Mouse (Mus musculus) liver, embryonic 12.5 days (tissue): Measurements from ENCODE around the gene Dnase2a. TPM values are rescaled to one million over a fixed set of nuclear protein-coding genes. Genes with fewer than 3 reads are reported as not detected.

ENCODE experiments used
- ATAC-seq: fragments of 200-750 bp; cut with Nextera tagmentation; 2 replicates; pipeline ENCODE4 v1.8.0; 2017; ENCODE audit warnings: moderate number of reproducible peaks, mild to moderate bottlenecking, moderate library complexity
- H3K27ac ChIP-seq: fragments of 300-500 bp; sonication (generic); 2 replicates; pipeline ENCODE4 v1.5.1; 2016; ENCODE audit warnings: mild to moderate bottlenecking
- H3K27me3 ChIP-seq: fragments of 300-500 bp; sonication (generic); replicated peaks from 2 replicates; pipeline ENCODE4 v1.6.1; 2016; ENCODE audit warnings: mild to moderate bottlenecking, moderate library complexity
- H3K36me3 ChIP-seq: fragments of 300-500 bp; sonication (generic); 2 replicates; pipeline ENCODE4 v1.6.1; 2016; ENCODE audit warnings: mild to moderate bottlenecking, moderate library complexity
- H3K4me1 ChIP-seq: fragments of 300-500 bp; sonication (generic); 2 replicates; pipeline ENCODE4 v1.6.1; 2016
- H3K4me2 ChIP-seq: fragments of 300-500 bp; sonication (generic); 2 replicates; pipeline ENCODE4 v1.6.1; 2016; ENCODE audit warnings: mild to moderate bottlenecking, moderate library complexity
- H3K4me3 ChIP-seq: fragments of 300-500 bp; sonication (generic); 2 replicates; pipeline ENCODE4 v1.5.1; 2016; ENCODE audit warnings: mild to moderate bottlenecking, moderate library complexity
- H3K9ac ChIP-seq: fragments of 300-500 bp; sonication (generic); 2 replicates; pipeline ENCODE4 v1.6.1; 2016; ENCODE audit warnings: mild to moderate bottlenecking, moderate library complexity
- H3K9me3 ChIP-seq: fragments of 300-500 bp; sonication (generic); replicated peaks from 2 replicates; pipeline ENCODE4 v1.6.1; 2016; ENCODE audit warnings: mild to moderate bottlenecking, moderate library complexity
- WGBS: fragments of 180-500 bp; shearing (Covaris S2); methylation state at CpG from one replicate; pipeline ENCODE4 v1.1.7; 2016; ENCODE audit not compliant: insufficient replicate concordance; 5-methylcytosine and 5-hydroxymethylcytosine counted together
- polyA plus RNA-seq: library from polyadenylated mRNA; unstranded; fragments of >200 nt; fragmentation: Nextera tagmentation; extraction: Ambion mirVana; gene quantifications from 2 replicates; pipeline ENCODE4 v1.2.1, GENCODE M21; 2016

Dnase2a gene
- polyA plus RNA-seq, 1 experiment from 2014 or later = 10.8 TPM

GRCm38 (mm10) chr8:84909162-84909767 lies 905 bp downstream of the Dnase2a start:
- no peak for ATAC-seq
- WGBS = 43% methylated on average over 20 of the region's 20 CpGs
- peak overlapping the region; percentile 90 for H3K27ac ChIP-seq

DNA sequence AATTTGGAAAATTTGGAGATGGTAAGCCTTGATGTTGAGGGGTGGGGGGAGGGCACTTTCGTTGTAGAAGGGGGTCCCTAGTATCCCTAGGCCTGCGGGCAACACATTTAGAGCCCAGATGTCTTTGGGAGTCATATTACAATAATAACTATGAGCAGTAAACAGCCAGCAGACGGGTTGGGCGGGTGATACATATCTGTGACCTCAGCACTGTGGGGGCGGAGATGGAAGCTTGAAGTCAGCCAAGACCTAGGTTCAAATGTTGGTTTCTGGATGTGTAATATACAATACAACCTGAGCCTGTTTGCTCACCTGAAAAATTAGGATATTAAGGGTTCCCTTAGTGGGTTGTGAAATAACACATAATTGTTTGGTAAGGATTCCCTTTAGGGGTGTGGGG lies 1.6 kb downstream of the Dnase2a start:
- peaks cover 66% of the 10 kb centered on the region for H3K4me1 ChIP-seq
- H3K9me3 ChIP-seq = no peaks in the 10 kb centered on the region
- peak overlapping the region; percentile 93 for H3K4me2 ChIP-seq
- H3K4me3 ChIP-seq = peak overlapping the region; percentile 71
- peaks cover 40% of the 10 kb centered on the region for H3K27me3 ChIP-seq
- H3K27ac ChIP-seq = peak overlapping the region; percentile 90
- H3K9ac ChIP-seq = peak overlapping the region; percentile 86
- peaks cover 47% of the 10 kb centered on the region for H3K36me3 ChIP-seq
- no peak for ATAC-seq
- 66% methylated on average over 5 of the region's 5 CpGs for WGBS

More at GRCm38 (mm10) chr8:84909162-84909767, 905 bp downstream of the Dnase2a start:
- Histone ChIP-seq H3K27me3 (peaks cover 40% of the 10 kb centered on the region), H3K9me3 (no peaks in the 10 kb centered on the region), H3K4me2 (peak overlapping the region; percentile 93), H3K9ac (peak overlapping the region; percentile 86), H3K36me3 (peaks cover 54% of the 10 kb centered on the region), H3K4me3 (peak overlapping the region; percentile 71), H3K4me1 (peaks cover 73% of the 10 kb centered on the region)

GRCm38 (mm10) chr8:84910551-84910950 lies 2.2 kb downstream of the Dnase2a start:
- H3K4me1 ChIP-seq = peaks cover 60% of the 10 kb centered on the region
- H3K4me2 ChIP-seq = peak overlapping the region; percentile 93
- no peaks in the 10 kb centered on the region for H3K9me3 ChIP-seq
- peak overlapping the region; percentile 86; the same call in 1 of the 2 replicates for H3K9ac ChIP-seq
- 0 out of 2 replicates have a peak overlapping the region, but pooled peaks have one; percentile 11 for H3K27ac ChIP-seq
- H3K4me3 ChIP-seq = 0 out of 2 replicates have a peak overlapping the region, but pooled peaks have one; percentile 71
- WGBS = 79% methylated on average over 6 of the region's 6 CpGs
- H3K36me3 ChIP-seq = peaks cover 41% of the 10 kb centered on the region
- peaks cover 46% of the 10 kb centered on the region for H3K27me3 ChIP-seq
- ATAC-seq = no peak

- no peak for ATAC-seq
- peaks cover 53% of the 10 kb centered on the region for H3K4me1 ChIP-seq
- peak overlapping the region; percentile 61; the same call in 1 of the 2 replicates for H3K4me3 ChIP-seq
- 85% methylated on average over 9 of the region's 9 CpGs for WGBS
- H3K27ac ChIP-seq = no peak overlapping the region
- H3K9me3 ChIP-seq = no peaks in the 10 kb centered on the region
- peak overlapping the region; percentile 95; the same call in 1 of the 2 replicates for H3K4me2 ChIP-seq
- peaks cover 55% of the 10 kb centered on the region for H3K27me3 ChIP-seq
- 0 out of 2 replicates have a peak overlapping the region, but pooled peaks have one; percentile 62 for H3K9ac ChIP-seq
- peaks cover 28% of the 10 kb centered on the region for H3K36me3 ChIP-seq
Measured at GRCm38 (mm10) chr8:84911854-84912253, 3.5 kb downstream of the Dnase2a start.

DNA sequence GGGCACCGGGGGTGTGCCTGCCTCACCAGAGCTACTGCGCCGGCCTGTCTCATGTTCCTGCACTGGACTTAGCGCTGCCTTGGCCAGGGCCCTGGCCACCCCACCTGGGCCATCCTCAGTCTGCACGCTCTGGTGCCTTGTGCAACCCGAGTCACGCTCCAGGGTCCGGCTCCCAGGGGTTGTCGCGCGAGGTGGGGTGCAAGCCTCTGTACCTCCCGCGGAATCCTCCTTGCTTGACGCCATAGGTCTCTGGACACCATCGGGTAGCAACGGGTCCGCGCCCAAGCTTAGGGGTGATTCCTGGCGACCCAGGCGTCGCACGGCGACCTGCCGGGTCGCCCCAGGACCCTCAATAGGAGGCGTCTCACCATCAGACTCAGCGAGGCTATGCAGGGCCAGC lies 4.0 kb downstream of the Dnase2a start:
- Histone ChIP-seq H3K27ac (peak overlapping the region; percentile 53; the same call in 1 of the 2 replicates), H3K4me1 (peaks cover 47% of the 10 kb centered on the region), H3K4me2 (peak overlapping the region; percentile 95), H3K27me3 (peaks cover 60% of the 10 kb centered on the region), H3K36me3 (peaks cover 22% of the 10 kb centered on the region), H3K9me3 (no peaks in the 10 kb centered on the region), H3K4me3 (peak overlapping the region; percentile 61), H3K9ac (peak overlapping the region; percentile 62)
- no peak for ATAC-seq
- WGBS = 28% methylated on average over 27 of the region's 27 CpGs

DNA sequence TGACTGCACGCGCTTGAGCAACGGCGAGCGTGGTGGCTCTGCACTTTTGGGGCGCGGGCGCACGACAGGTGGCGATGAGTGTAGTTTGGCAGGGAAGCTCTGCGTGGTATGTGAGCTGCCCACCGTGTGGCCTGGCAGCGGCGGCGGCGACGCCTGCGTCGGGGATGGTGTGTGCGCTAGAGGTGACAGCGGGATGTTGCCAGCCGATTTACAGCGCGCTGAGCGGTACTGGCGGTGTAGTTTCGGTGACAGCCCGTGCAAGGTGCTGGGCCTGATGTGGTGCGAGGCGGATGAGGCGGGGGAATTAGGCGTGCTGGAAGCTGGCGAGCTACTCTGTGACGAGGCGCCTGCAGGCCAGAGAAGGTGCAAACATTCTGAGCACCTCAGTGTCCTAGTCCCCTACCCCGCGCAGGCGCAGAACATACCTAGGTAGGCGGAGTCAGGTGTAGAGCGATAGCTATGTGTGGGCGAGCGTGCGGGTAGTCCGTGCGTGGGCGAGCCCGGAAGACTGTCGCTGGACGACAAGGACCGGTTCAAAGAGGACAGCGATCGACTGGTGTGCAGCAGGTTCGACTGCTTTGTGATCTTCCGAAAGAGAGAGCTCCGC lies 4.6 kb downstream of the Dnase2a start:
- Histone ChIP-seq H3K4me1 (peaks cover 41% of the 10 kb centered on the region), H3K27ac (peak overlapping the region; percentile 53), H3K9ac (peak overlapping the region; percentile 62), H3K4me2 (peak overlapping the region; percentile 95), H3K4me3 (peak overlapping the region; percentile 61), H3K27me3 (peaks cover 66% of the 10 kb centered on the region), H3K9me3 (no peaks in the 10 kb centered on the region), H3K36me3 (peaks cover 20% of the 10 kb centered on the region)
- ATAC-seq = peak; percentile 66
- WGBS = 2% methylated on average over 55 of the region's 55 CpGs

- 11% methylated on average over 9 of the region's 9 CpGs for WGBS
- no peaks in the 10 kb centered on the region for H3K9me3 ChIP-seq
- H3K4me3 ChIP-seq = peak overlapping the region; percentile 61
- H3K4me1 ChIP-seq = peaks cover 39% of the 10 kb centered on the region
- peaks cover 71% of the 10 kb centered on the region for H3K27me3 ChIP-seq
- H3K4me2 ChIP-seq = peak overlapping the region; percentile 95
- peaks cover 20% of the 10 kb centered on the region for H3K36me3 ChIP-seq
- H3K9ac ChIP-seq = peak overlapping the region; percentile 62
- no peak for ATAC-seq
- H3K27ac ChIP-seq = peak overlapping the region; percentile 53
Measured at GRCm38 (mm10) chr8:84913502-84913900, 5.1 kb downstream of the Dnase2a start.

DNA sequence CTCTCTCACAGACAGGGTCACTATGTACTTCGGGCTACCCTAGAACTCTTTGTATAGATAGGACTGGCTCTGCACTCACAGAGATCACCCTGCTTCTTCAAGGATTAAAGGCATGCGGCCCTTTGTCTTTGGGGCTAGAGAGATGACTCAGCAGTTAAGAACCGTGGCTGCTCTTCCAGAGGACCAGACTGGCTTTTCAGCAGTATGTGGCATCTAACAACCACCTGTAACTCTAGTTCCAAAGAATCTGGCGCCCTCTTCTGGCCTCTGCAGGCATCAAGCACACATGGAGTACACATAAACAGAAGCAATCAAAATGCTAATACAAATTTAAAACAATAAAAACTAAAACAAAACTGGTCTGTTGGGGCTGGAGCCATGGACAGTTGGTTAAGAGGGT lies 5.6 kb downstream of the Dnase2a start:
- Histone ChIP-seq H3K4me3 (peak overlapping the region; percentile 61), H3K9ac (peak overlapping the region; percentile 62), H3K27ac (no peak overlapping the region), H3K4me1 (peaks cover 38% of the 10 kb centered on the region), H3K4me2 (peak overlapping the region; percentile 95), H3K27me3 (peaks cover 75% of the 10 kb centered on the region), H3K9me3 (no peaks in the 10 kb centered on the region), H3K36me3 (peaks cover 20% of the 10 kb centered on the region)
- ATAC-seq = no peak
- 22% methylated on average over 4 of the region's 4 CpGs for WGBS

GRCm38 (mm10) chr8:84915269-84915668 lies 6.9 kb downstream of the Dnase2a start:
- Histone ChIP-seq H3K36me3 (peaks cover 18% of the 10 kb centered on the region), H3K27ac (no peak overlapping the region), H3K4me2 (no peak overlapping the region; the same call in 1 of the 2 replicates), H3K9me3 (no peaks in the 10 kb centered on the region), H3K4me3 (no peak overlapping the region), H3K9ac (no peak overlapping the region), H3K27me3 (peaks cover 85% of the 10 kb centered on the region), H3K4me1 (peaks cover 25% of the 10 kb centered on the region)
- 85% methylated on average over 8 of the region's 8 CpGs for WGBS
- ATAC-seq = no peak

- no peak for ATAC-seq
- H3K4me2 ChIP-seq = no peak overlapping the region
- peaks cover 72% of the 10 kb centered on the region for H3K27me3 ChIP-seq
- 27% methylated on average over 20 of the region's 20 CpGs for WGBS
- no peak overlapping the region for H3K27ac ChIP-seq
- H3K4me1 ChIP-seq = peaks cover 13% of the 10 kb centered on the region
- H3K36me3 ChIP-seq = no peaks in the 10 kb centered on the region
- no peak overlapping the region for H3K4me3 ChIP-seq
- no peaks in the 10 kb centered on the region for H3K9me3 ChIP-seq
- H3K9ac ChIP-seq = no peak overlapping the region
Measured at GRCm38 (mm10) chr8:84917781-84918180, 9.4 kb downstream of the Dnase2a start.

DNA sequence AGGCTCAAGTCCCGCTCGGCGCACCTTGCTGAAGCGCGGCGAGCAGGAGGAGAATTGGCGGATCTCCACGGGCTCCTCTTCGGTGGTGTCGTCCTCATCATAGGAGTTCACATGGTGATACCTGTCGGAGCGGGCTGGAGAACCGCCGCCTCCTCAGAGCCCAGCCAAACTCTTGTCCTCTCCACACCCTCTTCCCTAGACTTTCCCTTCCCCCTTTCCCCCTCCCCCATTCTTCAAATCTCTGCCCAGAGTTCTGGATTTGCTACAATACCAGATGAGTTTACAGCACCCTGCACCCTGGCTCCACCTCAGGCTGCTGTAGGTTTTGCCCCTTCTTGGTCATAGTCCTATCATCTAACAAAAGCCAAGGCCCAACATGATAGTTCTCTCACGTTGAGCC lies 10.3 kb downstream of the Dnase2a start:
- Histone ChIP-seq H3K4me1 (peaks cover 4% of the 10 kb centered on the region), H3K27ac (no peak overlapping the region), H3K4me3 (no peak overlapping the region), H3K27me3 (peaks cover 69% of the 10 kb centered on the region), H3K9ac (no peak overlapping the region), H3K9me3 (no peaks in the 10 kb centered on the region), H3K36me3 (no peaks in the 10 kb centered on the region), H3K4me2 (no peak overlapping the region)
- WGBS = 79% methylated on average over 15 of the region's 15 CpGs
- no peak for ATAC-seq

GRCm38 (mm10) chr8:84921596-84921995 lies 13.2 kb downstream of the Dnase2a start:
- H3K36me3 ChIP-seq = no peaks in the 10 kb centered on the region
- peaks cover 76% of the 10 kb centered on the region for H3K27me3 ChIP-seq
- WGBS = 61% methylated on average over 2 of the region's 2 CpGs
- no peak overlapping the region for H3K9ac ChIP-seq
- no peak for ATAC-seq
- H3K4me3 ChIP-seq = no peak overlapping the region
- H3K4me1 ChIP-seq = no peaks in the 10 kb centered on the region; the same call in 1 of the 2 replicates
- no peaks in the 10 kb centered on the region for H3K9me3 ChIP-seq
- no peak overlapping the region for H3K4me2 ChIP-seq
- H3K27ac ChIP-seq = no peak overlapping the region
